ENCODE assay signal across 9 mouse cellular contexts in the genomic region with DNA sequence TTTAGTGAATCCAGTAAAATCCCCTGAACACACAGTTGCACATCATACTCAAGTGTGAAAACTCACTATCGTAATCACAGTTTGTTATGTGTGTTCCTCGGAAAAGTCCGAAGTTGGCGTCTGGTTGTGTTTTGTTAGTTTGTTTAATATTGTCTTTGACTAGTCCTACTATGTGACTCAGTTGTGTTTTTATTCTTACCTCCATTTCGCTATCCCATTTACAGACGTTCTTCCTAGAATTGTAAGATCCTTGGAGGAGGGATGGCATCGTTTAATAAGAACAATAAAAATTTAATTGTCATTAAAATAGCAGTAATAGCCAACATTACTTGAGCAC. TPM values are rescaled to one million over a fixed set of nuclear protein-coding genes. Genes with fewer than 3 reads are reported as not detected.
DNase-seq lines count a peak whose midpoint lies in the region; ATAC-seq and TF ChIP-seq lines count a peak whose summit lies in the region.
"Had no signal": no experiment of that assay in that cellular context is flagged by ENCODE, and none has a peak within 500 bp of the region (broad histone marks: within the 10 kb centered on the region; RNA-seq: fewer than 3 reads in every experiment).

No protein-coding gene starts in this region.

- H3K4me3 ChIP-seq in heart, postnatal 0 days (ENCODE audit: low read depth, low read length), result peak overlapping the region; percentile 83
- peak overlapping the region; percentile 96 to 99 for H3K4me3 ChIP-seq in MEL (ENCODE audit: control insufficient read depth in 1 of 2, insufficient read depth in 1 of 2, low read depth in 2 of 2, low read length in 2 of 2)
- H3K4me3 ChIP-seq in hindbrain, embryonic 10.5 days, result peak overlapping the region; percentile 98
- H3K4me3 ChIP-seq in midbrain, embryonic 10.5 days, result peak overlapping the region; percentile 98

- no peak for TF ChIP-seq RAD21 in MEL (IDR thresholded peaks at IDR 0.05; ENCODE audit: low read depth, low read length)

- TF ChIP-seq EP300 in heart, postnatal 0 days (IDR thresholded peaks at IDR 0.05; ENCODE audit: low read depth), result no peak
- no peak for TF ChIP-seq EP300 in MEL (IDR thresholded peaks at IDR 0.05; ENCODE audit: low read depth in 1 of 2, low read length in 2 of 2)

- peaks cover 33% of the 10 kb centered on the region for H3K79me2 ChIP-seq in MEL (ENCODE audit: control insufficient read depth, insufficient read depth, low read length, poor library complexity)

- WGBS in heart, postnatal 0 days, result 10% methylated on average over 7 of the region's 7 CpGs
- 20% methylated on average over 7 of the region's 7 CpGs for WGBS in hindbrain, embryonic 10.5 days
- whole genome bisulfite sequencing in midbrain, embryonic 10.5 days, result 26% methylated on average over 7 of the region's 7 CpGs

- H3K27ac ChIP-seq in heart, postnatal 0 days (ENCODE audit: low read depth), result peak overlapping the region; percentile 96
- H3K27ac ChIP-seq in MEL (ENCODE audit: control insufficient read depth, low read depth, low read length), result peak overlapping the region; percentile 46
- H3K27ac ChIP-seq in hindbrain, embryonic 10.5 days, result peak overlapping the region; percentile 98
- H3K27ac ChIP-seq in midbrain, embryonic 10.5 days (replicated peaks), result peak overlapping the region; percentile 99

- peaks cover 25% of the 10 kb centered on the region for H3K4me1 ChIP-seq in heart, postnatal 0 days (ENCODE audit: control insufficient read depth, insufficient read depth)
- peaks cover 2 to 12% of the 10 kb centered on the region in 2 experiments; a peak in 3 of 4 replicates for H3K4me1 ChIP-seq in MEL (ENCODE audit: control insufficient read depth in 1 of 2, insufficient read depth in 2 of 2, low read length in 2 of 2)
- H3K4me1 ChIP-seq in hindbrain, embryonic 10.5 days (replicated peaks), result peaks cover 44% of the 10 kb centered on the region
- peaks cover 33% of the 10 kb centered on the region for H3K4me1 ChIP-seq in midbrain, embryonic 10.5 days

- H3K9ac ChIP-seq in heart, postnatal 0 days (replicated peaks; ENCODE audit: low read depth, low read length), result peak overlapping the region; percentile 93
- H3K9ac ChIP-seq in MEL (ENCODE audit: control insufficient read depth, low read depth, low read length, poor library complexity, severe bottlenecking), result peak overlapping the region; percentile 99

- no peaks in the 10 kb centered on the region for H3K27me3 ChIP-seq in heart, postnatal 0 days (ENCODE audit: control insufficient read depth, insufficient read depth, low read length)
- no peaks in the 10 kb centered on the region for H3K27me3 ChIP-seq in MEL (ENCODE audit: control insufficient read depth in 1 of 2, insufficient read depth in 2 of 2, low read length in 2 of 2)
- no peaks in the 10 kb centered on the region for H3K27me3 ChIP-seq in hindbrain, embryonic 10.5 days (ENCODE audit: insufficient read depth, poor library complexity, severe bottlenecking)
- H3K27me3 ChIP-seq in midbrain, embryonic 10.5 days (ENCODE audit: low read depth, poor library complexity, severe bottlenecking), result no peaks in the 10 kb centered on the region
- H3K27me3 ChIP-seq: Patski had no signal

- peak overlapping the region; percentile 65 for H3K4me2 ChIP-seq in heart, postnatal 0 days (ENCODE audit: low read depth, low read length)

- no peak for ATAC-seq in heart, postnatal 0 days (ENCODE audit: insufficient read depth, low read depth)
- no peak for ATAC-seq in megakaryocyte-erythroid progenitor cell, adult 5-6 weeks (replicated peaks; ENCODE audit: low FRiP score, low TSS enrichment, poor library complexity, severe bottlenecking)

- no peaks in the 10 kb centered on the region for H3K9me3 ChIP-seq in heart, postnatal 0 days (replicated peaks; ENCODE audit: control insufficient read depth, low read length)
- no peaks in the 10 kb centered on the region for H3K9me3 ChIP-seq in MEL (replicated peaks; ENCODE audit: insufficient read depth, low read length)
- no peaks in the 10 kb centered on the region for H3K9me3 ChIP-seq in hindbrain, embryonic 10.5 days
- H3K9me3 ChIP-seq in midbrain, embryonic 10.5 days (replicated peaks), result no peaks in the 10 kb centered on the region

- H3K36me3 ChIP-seq in heart, postnatal 0 days (replicated peaks; ENCODE audit: control insufficient read depth, insufficient read depth, low read length), result no peaks in the 10 kb centered on the region
- peaks cover 0 to 20% of the 10 kb centered on the region in 2 experiments; a peak in 2 of 4 replicates for H3K36me3 ChIP-seq in MEL (ENCODE audit: control insufficient read depth in 1 of 2, insufficient read depth in 2 of 2, low read length in 2 of 2)
- peaks cover 15% of the 10 kb centered on the region for H3K36me3 ChIP-seq in hindbrain, embryonic 10.5 days
- peaks cover 10% of the 10 kb centered on the region; the same call in 1 of the 2 replicates for H3K36me3 ChIP-seq in midbrain, embryonic 10.5 days

- TF ChIP-seq CTCF in heart, postnatal 0 days (IDR thresholded peaks at IDR 0.05; ENCODE audit: low read depth), result no peak
- no peak for TF ChIP-seq CTCF in MEL (IDR thresholded peaks at IDR 0.05 in 2 of 3, conservative IDR thresholded peaks at IDR 0.05 in 1 of 3; ENCODE audit: control insufficient read depth in 1 of 3, insufficient read depth in 1 of 3, low read depth in 2 of 3, low read length in 3 of 3, poor library complexity in 1 of 3, severe bottlenecking in 1 of 3)

- TF ChIP-seq POLR2A in MEL (IDR thresholded peaks at IDR 0.05; ENCODE audit: control insufficient read depth in 1 of 2, insufficient read depth in 1 of 2, low read depth in 1 of 2, low read length in 2 of 2, poor library complexity in 1 of 2), result no peak

- DNase-seq in heart, postnatal 0 days (ENCODE audit: low spot score), result no peak
- DNase-seq in heart, adult 8-10 months (ENCODE audit: low spot score), result no peak
- DNase-seq in MEL (ENCODE audit: low read depth, low spot score), result no peak
- DNase-seq in hindbrain, embryonic 10.5 days (ENCODE audit: low spot score), result no peak
- no peak for DNase-seq in midbrain, embryonic 10.5 days (ENCODE audit: low spot score)
- DNase-seq in thymus, adult 18-20 months, result no peak
- no peak for DNase-seq in adrenal gland, adult 2 months

TF ChIP-seq in MEL, 35 proteins besides CTCF, POLR2A, EP300 and RAD21:
- TF ChIP-seq USF2 (IDR thresholded peaks at IDR 0.05; ENCODE audit: borderline replicate concordance in 1 of 2, insufficient read depth in 1 of 2, low read depth in 1 of 2, low read length in 2 of 2) (no peak), ZKSCAN1 (IDR thresholded peaks at IDR 0.05; ENCODE audit: low read depth, low read length) (peak; percentile 74; the same call in 1 of the 2 replicates)

RNA-seq across cellular contexts. Expression of gene Cbfa2t2, which starts 0.9 kb away (rescaled TPM):
- 28.0 and 45.1 TPM in 2 replicates for total RNA-seq in heart, postnatal 0 days (2014; rRNA removed; ENCODE audit: low replicate concordance)
- polyA plus RNA-seq in heart, postnatal 0 days (2015; fragmentation: Nextera tagmentation; extraction: Ambion mirVana), result 18.1 and 18.2 TPM in 2 replicates
- total RNA-seq in heart, adult 8-10 months (2022), result 10 to 100 TPM; 11.6 to 22.2 (median 16.0) TPM
- total RNA-seq in MEL (2012; rRNA removed), result 5.9 and 8.9 TPM in 2 replicates
- polyA plus RNA-seq in MEL (2012; ENCODE audit: insufficient read depth in 1 of 2, insufficient read length in 2 of 2, low read depth in 1 of 2, low replicate concordance in 2 of 2, missing spikeins in 1 of 2), result 10 to 100 TPM in 1 of 2 experiments, not detected in 1; 23.1 TPM
- polyA plus RNA-seq in hindbrain, embryonic 10.5 days (2016; fragmentation: Nextera tagmentation; extraction: Ambion mirVana), result 79.1 and 84.9 TPM in 2 replicates
- polyA plus RNA-seq in midbrain, embryonic 10.5 days (2016; fragmentation: Nextera tagmentation; extraction: Ambion mirVana), result 67.4 and 88.4 TPM in 2 replicates
- 17.0 and 20.8 TPM in 2 replicates for total RNA-seq in megakaryocyte-erythroid progenitor cell, adult 5-6 weeks (2014; fragmentation: Nextera tagmentation)
- 10.4 and 18.8 TPM in 2 replicates for total RNA-seq in megakaryocyte-erythroid progenitor cell, adult 5-6 weeks (2017)
- total RNA-seq in adrenal gland, adult 2 months (2021), result 10 to 100 TPM; 34.5 to 49.1 TPM
- polyA plus RNA-seq in adrenal gland, adult 2 months (2012; rRNA removed), result 9.6 and 11.3 TPM in 2 replicates

RNA-seq across cellular contexts. Expression of gene Snta1, which starts 29.3 kb away (rescaled TPM):
- 139 and 158 TPM in 2 replicates for total RNA-seq in heart, postnatal 0 days (2014; rRNA removed; ENCODE audit: low replicate concordance)
- polyA plus RNA-seq in heart, postnatal 0 days (2015; fragmentation: Nextera tagmentation; extraction: Ambion mirVana), result 66.9 and 67.8 TPM in 2 replicates
- total RNA-seq in heart, adult 8-10 months (2022), result 10 to 100 TPM; 69.1 to 74.1 (median 72.8) TPM
- total RNA-seq in MEL (2012; rRNA removed), result 2.7 and 3.0 TPM in 2 replicates
- polyA plus RNA-seq in MEL (2012; ENCODE audit: insufficient read depth in 1 of 2, insufficient read length in 2 of 2, low read depth in 1 of 2, low replicate concordance in 2 of 2, missing spikeins in 1 of 2), result 1 to 10 TPM in 1 of 2 experiments, not detected in 1; 6.7 TPM
- 5.3 and 7.9 TPM in 2 replicates for polyA plus RNA-seq in hindbrain, embryonic 10.5 days (2016; fragmentation: Nextera tagmentation; extraction: Ambion mirVana)
- 3.0 and 5.1 TPM in 2 replicates for polyA plus RNA-seq in midbrain, embryonic 10.5 days (2016; fragmentation: Nextera tagmentation; extraction: Ambion mirVana)
- total RNA-seq in megakaryocyte-erythroid progenitor cell, adult 5-6 weeks (2014; fragmentation: Nextera tagmentation), result 0.27 and 1.5 TPM in 2 replicates
- 0.76 TPM in 1 of 2 replicates, not detected in the other for total RNA-seq in megakaryocyte-erythroid progenitor cell, adult 5-6 weeks (2017)
- 10 to 100 TPM; 19.9 to 29.6 TPM for total RNA-seq in adrenal gland, adult 2 months (2021)
- polyA plus RNA-seq in adrenal gland, adult 2 months (2012; rRNA removed), result 53.6 and 57.1 TPM in 2 replicates

Comparison
In these comparisons a context has a peak if more than half of its experiments do, and no peak if none do; other contexts are left out.
1. H3K27ac ChIP-seq: peak in every context shown above with its lines; median percentile 99 in midbrain, embryonic 10.5 days; 98 in hindbrain, embryonic 10.5 days; 96 in heart, postnatal 0 days; 46 in MEL.